Mouse (Mus musculus): ENCODE results near the gene Gm20388. TPM values are rescaled to one million over a fixed set of nuclear protein-coding genes. Genes with fewer than 3 reads are reported as not detected.

The Gm20388 gene
- polyA plus RNA-seq, 1 experiment from 2014 or later = not detected

- no peaks in the 10 kb centered on the region for H3K9me3 ChIP-seq (ENCODE audit: control insufficient read depth, low read length)
- no peak overlapping the region for H3K27ac ChIP-seq (replicated peaks; ENCODE audit: low read depth, low read length)
- H3K36me3 ChIP-seq (ENCODE audit: control insufficient read depth, insufficient read depth, low read length) = no peaks in the 10 kb centered on the region
- 94% methylated on average over 4 of the region's 4 CpGs for WGBS
- no peak for ATAC-seq (ENCODE audit: insufficient number of reproducible peaks, low FRiP score, low TSS enrichment, low read depth)
- H3K4me1 ChIP-seq (ENCODE audit: control insufficient read depth, insufficient read depth, low read length) = peaks cover 15% of the 10 kb centered on the region
- H3K4me3 ChIP-seq (ENCODE audit: low read depth, low read length) = no peak overlapping the region
- no peak overlapping the region for H3K9ac ChIP-seq (ENCODE audit: low read length)
- H3K4me2 ChIP-seq (ENCODE audit: low read depth, severe bottlenecking) = no peak overlapping the region
- H3K27me3 ChIP-seq (ENCODE audit: control insufficient read depth, insufficient read depth, low read length) = peaks cover 22% of the 10 kb centered on the region
- DNase-seq (ENCODE audit: low spot score) = no peak
Observed at GRCm38 (mm10) chr8:121023003-121023402, 1112.4 kb downstream of the Gm20388 start.

DNA sequence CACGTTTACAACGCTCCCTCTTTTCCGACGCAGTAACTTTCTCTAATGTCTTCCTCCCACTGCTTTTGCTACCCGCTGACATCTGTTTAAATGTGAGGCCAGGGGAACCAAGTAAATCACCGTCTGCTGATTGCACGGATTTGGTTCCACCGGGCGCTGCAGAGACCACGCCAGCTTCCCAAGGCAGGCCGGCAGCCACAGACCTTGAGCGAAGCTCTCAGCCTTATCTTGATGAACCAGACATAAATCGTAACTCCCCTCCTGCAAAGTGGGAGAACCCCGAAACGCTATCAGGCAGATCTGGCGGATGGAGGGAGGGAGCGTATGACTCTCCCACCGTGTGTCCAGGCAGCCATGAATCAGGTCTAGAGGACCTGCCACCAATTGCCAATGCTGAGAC lies 1113.1 kb downstream of the Gm20388 start:
- Histone ChIP-seq H3K4me3 (ENCODE audit: low read depth, low read length) (no peak overlapping the region), H3K9me3 (ENCODE audit: control insufficient read depth, low read length) (no peaks in the 10 kb centered on the region), H3K36me3 (ENCODE audit: control insufficient read depth, insufficient read depth, low read length) (no peaks in the 10 kb centered on the region), H3K27me3 (ENCODE audit: control insufficient read depth, insufficient read depth, low read length) (peaks cover 20% of the 10 kb centered on the region), H3K27ac (replicated peaks; ENCODE audit: low read depth, low read length) (no peak overlapping the region), H3K4me1 (ENCODE audit: control insufficient read depth, insufficient read depth, low read length) (peaks cover 15% of the 10 kb centered on the region), H3K9ac (ENCODE audit: low read length) (no peak overlapping the region), H3K4me2 (ENCODE audit: low read depth, severe bottlenecking) (no peak overlapping the region)
- 18% methylated on average over 18 of the region's 18 CpGs for WGBS
- ATAC-seq (ENCODE audit: insufficient number of reproducible peaks, low FRiP score, low TSS enrichment, low read depth) = no peak
- peak; percentile 33 for DNase-seq (ENCODE audit: low spot score)

- DNase-seq (ENCODE audit: low spot score) = no peak
- Histone ChIP-seq H3K9me3 (ENCODE audit: control insufficient read depth, low read length) (no peaks in the 10 kb centered on the region), H3K4me2 (ENCODE audit: low read depth, severe bottlenecking) (no peak overlapping the region), H3K4me3 (ENCODE audit: low read depth, low read length) (no peak overlapping the region), H3K27me3 (ENCODE audit: control insufficient read depth, insufficient read depth, low read length) (peaks cover 21% of the 10 kb centered on the region), H3K27ac (replicated peaks; ENCODE audit: low read depth, low read length) (no peak overlapping the region), H3K36me3 (ENCODE audit: control insufficient read depth, insufficient read depth, low read length) (no peaks in the 10 kb centered on the region), H3K4me1 (ENCODE audit: control insufficient read depth, insufficient read depth, low read length) (peaks cover 15% of the 10 kb centered on the region), H3K9ac (ENCODE audit: low read length) (no peak overlapping the region)
- 70% methylated on average over 5 of the region's 5 CpGs for WGBS
- no peak for ATAC-seq (ENCODE audit: insufficient number of reproducible peaks, low FRiP score, low TSS enrichment, low read depth)
Observed at GRCm38 (mm10) chr8:121025486-121025885, 1114.8 kb downstream of the Gm20388 start.

DNA sequence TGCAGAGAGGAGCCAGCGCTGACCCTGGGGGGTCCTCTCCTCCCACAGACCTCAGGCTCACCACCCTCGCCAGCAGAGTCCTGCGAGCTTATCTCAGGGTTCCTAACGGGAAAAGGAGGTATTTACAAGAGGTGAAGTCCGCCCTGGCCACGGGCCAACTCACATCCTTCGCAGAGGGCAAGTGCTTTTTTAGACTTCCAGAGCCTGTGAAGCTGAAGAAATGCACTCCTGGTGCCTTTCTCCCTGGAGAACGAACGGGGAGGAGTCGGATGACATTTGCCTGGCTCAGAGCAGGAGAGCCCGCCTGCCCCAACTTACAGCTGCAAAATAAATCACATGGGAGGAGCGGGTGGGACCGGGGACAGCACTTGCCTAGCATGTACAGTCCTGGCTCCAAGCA lies 1117.1 kb downstream of the Gm20388 start:
- Histone ChIP-seq H3K9me3 (ENCODE audit: control insufficient read depth, low read length) (no peaks in the 10 kb centered on the region), H3K27me3 (ENCODE audit: control insufficient read depth, insufficient read depth, low read length) (peaks cover 29% of the 10 kb centered on the region), H3K9ac (ENCODE audit: low read length) (no peak overlapping the region), H3K36me3 (ENCODE audit: control insufficient read depth, insufficient read depth, low read length) (no peaks in the 10 kb centered on the region), H3K4me2 (ENCODE audit: low read depth, severe bottlenecking) (no peak overlapping the region), H3K27ac (replicated peaks; ENCODE audit: low read depth, low read length) (no peak overlapping the region), H3K4me3 (ENCODE audit: low read depth, low read length) (no peak overlapping the region), H3K4me1 (ENCODE audit: control insufficient read depth, insufficient read depth, low read length) (peaks cover 8% of the 10 kb centered on the region; the same call in 1 of the 2 replicates)
- DNase-seq (ENCODE audit: low spot score) (peak; percentile 46), ATAC-seq (ENCODE audit: insufficient number of reproducible peaks, low FRiP score, low TSS enrichment, low read depth) (no peak)
- WGBS = 14% methylated on average over 13 of the region's 13 CpGs

- peaks cover 28% of the 10 kb centered on the region for H3K27me3 ChIP-seq (ENCODE audit: control insufficient read depth, insufficient read depth, low read length)
- H3K9ac ChIP-seq (ENCODE audit: low read length) = no peak overlapping the region
- no peak overlapping the region for H3K4me2 ChIP-seq (ENCODE audit: low read depth, severe bottlenecking)
- H3K36me3 ChIP-seq (ENCODE audit: control insufficient read depth, insufficient read depth, low read length) = no peaks in the 10 kb centered on the region
- H3K9me3 ChIP-seq (ENCODE audit: control insufficient read depth, low read length) = no peaks in the 10 kb centered on the region
- ATAC-seq (ENCODE audit: insufficient number of reproducible peaks, low FRiP score, low TSS enrichment, low read depth) (no peak), DNase-seq (ENCODE audit: low spot score) (no peak)
- H3K4me3 ChIP-seq (ENCODE audit: low read depth, low read length) = no peak overlapping the region
- WGBS = 85% methylated on average over 6 of the region's 6 CpGs
- no peak overlapping the region for H3K27ac ChIP-seq (replicated peaks; ENCODE audit: low read depth, low read length)
- peaks cover 7% of the 10 kb centered on the region; the same call in 1 of the 2 replicates for H3K4me1 ChIP-seq (ENCODE audit: control insufficient read depth, insufficient read depth, low read length)
Observed at GRCm38 (mm10) chr8:121029076-121029475, 1118.4 kb downstream of the Gm20388 start.

GRCm38 (mm10) chr8:121030496-121031040 lies 1119.9 kb downstream of the Gm20388 start:
- WGBS = 68% methylated on average over 10 of the region's 10 CpGs
- no peaks in the 10 kb centered on the region for H3K9me3 ChIP-seq (ENCODE audit: control insufficient read depth, low read length)
- H3K27me3 ChIP-seq (ENCODE audit: control insufficient read depth, insufficient read depth, low read length) = peaks cover 23% of the 10 kb centered on the region
- H3K27ac ChIP-seq (replicated peaks; ENCODE audit: low read depth, low read length) = no peak overlapping the region
- peaks cover 7% of the 10 kb centered on the region; the same call in 1 of the 2 replicates for H3K4me1 ChIP-seq (ENCODE audit: control insufficient read depth, insufficient read depth, low read length)
- H3K4me2 ChIP-seq (ENCODE audit: low read depth, severe bottlenecking) = no peak overlapping the region
- ATAC-seq (ENCODE audit: insufficient number of reproducible peaks, low FRiP score, low TSS enrichment, low read depth) (no peak), DNase-seq (ENCODE audit: low spot score) (no peak)
- H3K36me3 ChIP-seq (ENCODE audit: control insufficient read depth, insufficient read depth, low read length) = no peaks in the 10 kb centered on the region
- H3K4me3 ChIP-seq (ENCODE audit: low read depth, low read length) = no peak overlapping the region
- H3K9ac ChIP-seq (ENCODE audit: low read length) = no peak overlapping the region

GRCm38 (mm10) chr8:121033299-121034013 lies 1122.8 kb downstream of the Gm20388 start:
- WGBS = 41% methylated on average over 20 of the region's 20 CpGs
- DNase-seq (ENCODE audit: low spot score) = no peak
- peaks cover 3% of the 10 kb centered on the region; the same call in 1 of the 2 replicates for H3K4me1 ChIP-seq (ENCODE audit: control insufficient read depth, insufficient read depth, low read length)
- H3K9ac ChIP-seq (ENCODE audit: low read length) = no peak overlapping the region
- no peak overlapping the region for H3K27ac ChIP-seq (replicated peaks; ENCODE audit: low read depth, low read length)
- H3K4me2 ChIP-seq (ENCODE audit: low read depth, severe bottlenecking) = no peak overlapping the region
- no peak overlapping the region for H3K4me3 ChIP-seq (ENCODE audit: low read depth, low read length)
- no peak for ATAC-seq (ENCODE audit: insufficient number of reproducible peaks, low FRiP score, low TSS enrichment, low read depth)
- no peaks in the 10 kb centered on the region for H3K9me3 ChIP-seq (ENCODE audit: control insufficient read depth, low read length)
- no peaks in the 10 kb centered on the region for H3K36me3 ChIP-seq (ENCODE audit: control insufficient read depth, insufficient read depth, low read length)
- H3K27me3 ChIP-seq (ENCODE audit: control insufficient read depth, insufficient read depth, low read length) = peaks cover 16% of the 10 kb centered on the region

GRCm38 (mm10) chr8:121035611-121036010 lies 1125.0 kb downstream of the Gm20388 start:
- Histone ChIP-seq H3K36me3 (ENCODE audit: control insufficient read depth, insufficient read depth, low read length) (no peaks in the 10 kb centered on the region), H3K27me3 (ENCODE audit: control insufficient read depth, insufficient read depth, low read length) (peaks cover 18% of the 10 kb centered on the region), H3K9ac (ENCODE audit: low read length) (no peak overlapping the region), H3K4me1 (ENCODE audit: control insufficient read depth, insufficient read depth, low read length) (peaks cover 3% of the 10 kb centered on the region; the same call in 1 of the 2 replicates), H3K4me2 (ENCODE audit: low read depth, severe bottlenecking) (no peak overlapping the region), H3K4me3 (ENCODE audit: low read depth, low read length) (no peak overlapping the region), H3K27ac (replicated peaks; ENCODE audit: low read depth, low read length) (no peak overlapping the region), H3K9me3 (ENCODE audit: control insufficient read depth, low read length) (no peaks in the 10 kb centered on the region)
- 89% methylated on average over 8 of the region's 8 CpGs for WGBS
- ATAC-seq (ENCODE audit: insufficient number of reproducible peaks, low FRiP score, low TSS enrichment, low read depth) (no peak), DNase-seq (ENCODE audit: low spot score) (no peak)
